Mouse (Mus musculus) hindbrain, postnatal 0 days (tissue): ENCODE data around the gene Fam71f1. TPM values are rescaled to one million over a fixed set of nuclear protein-coding genes. Genes with fewer than 3 reads are reported as not detected.

Experiments
- ATAC-seq: fragments of 200-750 bp; cut with Nextera tagmentation; 2 replicates; pipeline ENCODE4 v1.8.0; 2017; ENCODE audit warnings: mild to moderate bottlenecking, moderate TSS enrichment, moderate library complexity
- DNase-seq: peaks from one replicate; pipeline ENCODE4 v3.0.0-alpha.2; 2015; ENCODE audit warnings: low spot score
- H3K27ac ChIP-seq: fragments of 300-500 bp; sonication (generic); 2 replicates; pipeline ENCODE4 v1.5.1; 2014; ENCODE audit warnings: mild to moderate bottlenecking
- H3K27me3 ChIP-seq: fragments of 300-500 bp; sonication (generic); 2 replicates; pipeline ENCODE4 v1.6.1; 2014; ENCODE audit warnings: low read length, mixed read lengths; ENCODE audit not compliant: insufficient read depth
- H3K36me3 ChIP-seq: fragments of 300-500 bp; sonication (generic); 2 replicates; pipeline ENCODE4 v1.6.1; 2014; ENCODE audit warnings: low read length, mixed read lengths; ENCODE audit not compliant: insufficient read depth
- H3K4me1 ChIP-seq: fragments of 300-500 bp; sonication (generic); 2 replicates; pipeline ENCODE4 v1.6.1; 2014; ENCODE audit warnings: antibody characterized with exemption, low read length, mixed read lengths; ENCODE audit not compliant: insufficient read depth
- H3K4me2 ChIP-seq: fragments of 300-500 bp; sonication (generic); 2 replicates; pipeline ENCODE4 v1.6.1; 2014; ENCODE audit warnings: low read depth, mild to moderate bottlenecking, low read length, moderate library complexity, mixed read lengths
- H3K4me3 ChIP-seq: fragments of 300-500 bp; sonication (generic); 2 replicates; pipeline ENCODE4 v1.5.1; 2014; ENCODE audit warnings: low read length
- H3K9ac ChIP-seq: fragments of 300-500 bp; sonication (generic); replicated peaks from 2 replicates; pipeline ENCODE4 v1.6.1; 2014; ENCODE audit warnings: mild to moderate bottlenecking, low read length, moderate library complexity, mixed read lengths
- H3K9me3 ChIP-seq: fragments of 300-500 bp; sonication (generic); 2 replicates; pipeline ENCODE4 v1.6.1; 2016; ENCODE audit warnings: low read length, mixed read lengths
- CTCF ChIP-seq: IDR thresholded peaks from 2 replicates; pipeline ENCODE4 v1.5.1; 2016; ENCODE audit warnings: antibody characterized with exemption, control low read depth, low read depth
- WGBS: fragments of 180-500 bp; shearing (Covaris S2); extraction: QIAGEN DNeasy Blood & Tissue Kit; methylation state at CpG from one replicate; pipeline ENCODE4 v1.1.7; 2014; 5-methylcytosine and 5-hydroxymethylcytosine counted together
- polyA plus RNA-seq: library from polyadenylated mRNA; unstranded; fragments of >200 nt; fragmentation: Nextera tagmentation; extraction: Ambion mirVana; gene quantifications from 2 replicates; pipeline ENCODE4 v1.2.1, GENCODE M21; 2015
- total RNA-seq: library from RNA; depleted of rRNA; stranded (reverse); fragments of >200 nt; gene quantifications from 2 replicates; pipeline ENCODE4 v1.2.3, GENCODE M21; 2014; rRNA removed

The Fam71f1 gene
- total RNA-seq (not detected in 2 replicates), polyA plus RNA-seq (0.13 TPM in 1 of 2 replicates, not detected in the other)

GRCm38 (mm10) chr6:29318879-29319278, at the start of gene Fam71f1:
Gene Fam71f1 (plus strand): TSS chr6:29319140.
- DNase-seq: no peak
- no peak for TF ChIP-seq CTCF
- H3K4me2 ChIP-seq: no peak within 1 kb of the TSS

DNA sequence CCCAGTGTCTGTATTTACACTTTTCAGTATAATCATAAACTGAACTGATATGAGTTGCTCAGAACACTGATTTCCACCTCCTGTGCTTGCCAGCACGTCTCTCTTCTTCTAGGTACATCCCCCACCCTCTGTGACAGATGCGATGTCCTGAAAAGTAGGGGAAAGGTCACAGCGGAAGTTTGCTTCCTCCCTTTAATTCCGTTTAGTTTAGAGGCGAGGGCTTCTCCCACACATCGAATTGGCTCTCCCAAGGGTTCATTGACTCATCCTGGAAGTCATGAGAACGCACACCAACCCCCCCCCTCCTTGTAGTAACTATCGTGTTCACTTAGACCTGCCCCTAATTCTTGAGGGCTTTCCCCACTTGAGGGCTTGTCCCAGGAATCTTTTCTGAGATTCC, 48.0 kb upstream of the Fam71f1 start:
- 22% methylated on average over 8 of the region's 8 CpGs for WGBS
- ATAC-seq (no peak), DNase-seq (no peak)

More at GRCm38 (mm10) chr6:29318879-29319278, at the start of gene Fam71f1:
- Histone ChIP-seq H3K9ac (no peak within 1 kb of the TSS), H3K36me3 (no peaks in the 10 kb centered on the region), H3K27ac (no peak within 1 kb of the TSS), H3K4me1 (no peaks in the 10 kb centered on the region), H3K27me3 (no peaks in the 10 kb centered on the region), H3K4me3 (no peak within 1 kb of the TSS), H3K9me3 (no peaks in the 10 kb centered on the region)
- ATAC-seq: no peak
- WGBS: 62% methylated on average over 5 of the region's 5 CpGs

DNA sequence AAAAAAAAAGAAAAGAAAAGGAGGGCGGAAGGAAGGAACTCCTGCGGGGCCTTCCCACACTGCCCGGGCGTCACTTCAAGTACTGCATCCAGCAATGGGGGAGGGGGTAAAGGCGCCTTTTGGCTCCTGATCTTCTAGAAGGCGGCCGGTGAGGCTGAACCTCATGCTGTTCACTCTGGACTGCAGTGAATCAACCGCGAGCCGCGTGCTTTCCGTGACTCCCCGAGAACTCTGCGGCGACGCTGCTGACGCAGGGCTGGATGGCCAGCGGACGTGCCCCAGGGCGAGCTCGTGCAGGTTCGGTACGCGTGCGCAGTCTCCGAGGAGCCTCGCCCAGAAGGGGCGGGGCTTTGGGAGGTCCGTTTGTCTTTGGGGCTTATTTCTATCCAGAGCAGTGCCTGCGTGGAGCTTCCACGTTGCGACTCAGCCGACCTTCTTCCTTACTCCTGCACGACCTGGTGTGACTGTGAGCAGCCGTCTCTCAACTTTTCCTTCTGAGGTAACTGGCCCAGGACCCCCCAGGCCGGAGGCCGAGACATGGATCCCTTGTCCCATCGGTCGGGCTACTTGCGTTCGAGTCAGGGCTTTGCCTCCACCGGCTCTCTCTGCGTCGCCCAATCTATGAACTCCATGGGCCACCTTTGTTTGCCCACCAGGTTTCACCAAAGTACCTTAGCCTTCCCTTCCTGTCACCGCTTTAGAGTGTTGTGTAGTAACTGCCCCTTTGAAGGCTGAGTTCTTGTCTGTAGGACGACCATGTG, 46.4 kb upstream of the Fam71f1 start, which contains the start of gene Hilpda:
Gene Hilpda (plus strand): TSS at position 177 of the 761 bp plus-strand sequence.
- Histone ChIP-seq H3K9ac (peak within 1 kb of the TSS; percentile 74), H3K4me1 (0 out of 2 replicates have a peak, but pooled peaks cover 10% of the 10 kb centered on the region), H3K4me2 (peak within 1 kb of the TSS; percentile 88), H3K36me3 (no peaks in the 10 kb centered on the region), H3K27ac (peak within 1 kb of the TSS; percentile 46; the same call in 1 of the 2 replicates), H3K4me3 (peak within 1 kb of the TSS; percentile 74), H3K27me3 (no peaks in the 10 kb centered on the region), H3K9me3 (no peaks in the 10 kb centered on the region)
- WGBS: under 1% methylated on average over 46 of the region's 46 CpGs
- TF ChIP-seq CTCF: no peak
- peak; percentile 96 for DNase-seq
- ATAC-seq: peak; percentile 97

More for the DNA sequence above, 48.0 kb upstream of the Fam71f1 start:
- no peaks in the 10 kb centered on the region for H3K36me3 ChIP-seq
- H3K4me2 ChIP-seq: no peak overlapping the region
- no peak overlapping the region for H3K9ac ChIP-seq
- H3K4me3 ChIP-seq: no peak overlapping the region
- TF ChIP-seq CTCF: no peak
- H3K27me3 ChIP-seq: no peaks in the 10 kb centered on the region
- H3K4me1 ChIP-seq: 0 out of 2 replicates have a peak, but pooled peaks cover 10% of the 10 kb centered on the region
- no peak overlapping the region for H3K27ac ChIP-seq
- no peaks in the 10 kb centered on the region for H3K9me3 ChIP-seq

DNA sequence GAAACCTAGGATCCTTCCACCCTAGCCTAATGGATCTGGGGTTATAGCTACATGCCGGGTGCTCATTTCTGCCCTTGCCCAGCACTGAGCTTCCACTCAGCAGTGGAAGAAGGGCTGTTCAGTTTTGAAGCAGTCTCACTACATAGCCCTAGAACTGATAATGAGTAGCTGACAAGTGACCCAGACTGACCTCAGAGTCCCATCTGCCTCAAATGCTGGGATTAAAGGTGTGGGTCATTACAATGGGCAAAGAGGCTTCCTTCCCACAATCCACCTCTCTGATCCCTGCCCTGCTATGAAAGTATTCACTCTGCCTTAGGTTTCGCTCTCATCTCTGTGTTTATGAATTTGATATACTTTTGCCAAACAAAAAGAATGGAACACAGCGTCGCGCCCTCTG, 42.2 kb upstream of the Fam71f1 start:
- Histone ChIP-seq H3K4me2 (no peak overlapping the region), H3K27ac (no peak overlapping the region), H3K9me3 (no peaks in the 10 kb centered on the region), H3K4me1 (0 out of 2 replicates have a peak, but pooled peaks cover 5% of the 10 kb centered on the region), H3K9ac (no peak overlapping the region), H3K4me3 (no peak overlapping the region), H3K27me3 (no peaks in the 10 kb centered on the region), H3K36me3 (no peaks in the 10 kb centered on the region)
- TF ChIP-seq CTCF: no peak
- ATAC-seq: no peak
- 96% methylated on average over 5 of the region's 5 CpGs for WGBS
- DNase-seq: no peak

DNA sequence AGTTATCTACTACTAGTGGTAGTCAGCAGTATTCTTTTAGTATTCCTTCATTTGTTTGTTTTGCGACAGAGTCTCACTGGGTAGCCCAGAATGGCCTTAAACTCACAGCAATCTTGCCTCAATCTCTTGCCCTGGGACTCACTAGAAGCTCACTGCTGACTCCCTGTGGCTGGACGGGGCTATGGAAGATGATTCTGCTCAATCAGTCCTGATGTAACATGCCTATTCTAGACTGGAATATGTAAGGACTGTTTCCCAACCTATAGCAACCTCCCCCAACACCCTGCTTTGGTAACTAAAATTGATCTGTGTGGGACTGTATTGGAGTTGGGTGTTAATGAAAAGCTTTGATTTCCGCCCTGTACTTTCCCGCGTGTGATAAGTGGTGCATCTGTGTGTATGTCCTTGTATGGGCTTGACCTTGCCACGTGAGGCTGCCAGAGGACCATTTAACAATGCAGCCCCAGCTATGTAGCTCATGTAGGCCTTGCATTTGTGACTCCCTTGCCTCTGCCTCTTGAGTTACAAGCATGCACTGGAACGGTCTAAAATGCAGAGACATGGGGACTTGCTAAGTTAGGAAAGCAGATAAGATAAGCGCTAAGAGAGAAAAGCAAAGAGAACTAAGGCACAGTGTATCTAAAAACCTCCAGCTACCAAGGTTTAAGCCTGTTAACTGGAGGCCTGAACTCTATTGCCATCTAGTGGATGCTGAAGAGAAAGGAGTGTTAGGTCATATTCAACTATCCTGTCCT, 40.2 kb upstream of the Fam71f1 start:
- peak; percentile 84 for TF ChIP-seq CTCF
- Histone ChIP-seq H3K27ac (0 out of 2 replicates have a peak overlapping the region, but pooled peaks have one; percentile 26), H3K9me3 (no peaks in the 10 kb centered on the region), H3K27me3 (no peaks in the 10 kb centered on the region), H3K4me3 (no peak overlapping the region), H3K4me1 (no peaks in the 10 kb centered on the region), H3K9ac (no peak overlapping the region), H3K36me3 (no peaks in the 10 kb centered on the region), H3K4me2 (no peak overlapping the region)
- peak; percentile 82 for DNase-seq
- WGBS: 37% methylated on average over 8 of the region's 8 CpGs
- ATAC-seq: peak; percentile 74

DNA sequence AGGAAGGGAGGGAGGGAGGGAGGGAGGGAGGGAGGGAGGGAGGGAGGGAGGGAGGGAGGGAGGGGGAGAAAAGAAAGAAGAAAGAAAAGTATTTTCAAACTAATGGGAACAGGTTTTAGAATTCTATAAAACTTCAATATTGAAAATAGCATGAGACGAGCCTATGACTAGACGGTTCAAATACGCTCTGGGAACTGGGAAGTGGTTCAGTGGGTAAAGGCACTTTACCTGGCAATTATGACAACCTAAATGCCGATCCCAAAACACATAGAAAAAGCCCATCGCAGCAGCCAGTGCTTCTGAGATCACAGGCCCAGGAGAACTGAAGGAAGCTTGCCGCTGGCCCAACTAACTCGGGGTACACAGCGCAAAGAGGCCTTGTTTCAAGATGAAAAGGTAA, 39.6 kb upstream of the Fam71f1 start, which contains the start of gene Fam71f2:
Gene Fam71f2 (plus strand): TSS at position 301 of the 400 bp plus-strand sequence.
- no peaks in the 10 kb centered on the region for H3K27me3 ChIP-seq
- H3K36me3 ChIP-seq: no peaks in the 10 kb centered on the region
- no peak for ATAC-seq
- 89% methylated on average over 8 of the region's 8 CpGs for WGBS
- no peak within 1 kb of the TSS for H3K4me3 ChIP-seq
- no peak within 1 kb of the TSS for H3K4me2 ChIP-seq
- H3K9me3 ChIP-seq: no peaks in the 10 kb centered on the region
- DNase-seq: no peak
- 0 out of 2 replicates have a peak within 1 kb of the TSS, but pooled peaks have one; percentile 26 for H3K27ac ChIP-seq
- H3K9ac ChIP-seq: no peak within 1 kb of the TSS
- no peaks in the 10 kb centered on the region for H3K4me1 ChIP-seq
- no peak for TF ChIP-seq CTCF
